Mouse (Mus musculus): Measurements from ENCODE around the gene Trak1.

The Trak1 gene

GRCm38 (mm10) chr9:121350601-121351000 lies 53.3 kb downstream of the Trak1 start:
- DNase-seq: no peak

GRCm38 (mm10) chr9:121351388-121352078 lies 54.2 kb downstream of the Trak1 start:
- DNase-seq: no peak

DNA sequence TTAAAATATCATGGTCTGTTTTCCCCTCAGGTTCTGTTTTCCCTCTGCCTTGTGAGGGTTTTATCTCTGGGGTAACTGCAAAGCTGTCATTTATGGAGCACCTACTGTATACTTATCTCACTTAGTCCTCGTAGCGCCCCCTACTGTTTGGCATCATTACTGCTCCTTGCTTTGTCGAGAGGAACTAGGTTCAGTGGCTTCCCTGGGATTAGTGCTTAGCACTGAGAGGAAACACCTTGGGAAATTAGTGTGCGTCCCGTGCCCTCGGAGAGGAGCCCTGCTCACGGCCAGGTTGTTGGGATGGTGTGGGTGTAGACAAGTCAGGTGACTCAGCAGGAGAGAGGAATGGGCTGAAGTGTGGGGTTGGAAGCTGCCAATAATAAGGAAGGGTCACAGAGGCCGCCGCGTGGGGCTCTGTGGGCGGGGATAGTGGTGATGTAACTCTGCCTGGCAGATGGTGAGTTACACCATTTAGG lies 54.9 kb downstream of the Trak1 start:
- peak; percentile 84 for DNase-seq

GRCm38 (mm10) chr9:121352726-121353125 lies 55.4 kb downstream of the Trak1 start:
- no peak for DNase-seq

DNA sequence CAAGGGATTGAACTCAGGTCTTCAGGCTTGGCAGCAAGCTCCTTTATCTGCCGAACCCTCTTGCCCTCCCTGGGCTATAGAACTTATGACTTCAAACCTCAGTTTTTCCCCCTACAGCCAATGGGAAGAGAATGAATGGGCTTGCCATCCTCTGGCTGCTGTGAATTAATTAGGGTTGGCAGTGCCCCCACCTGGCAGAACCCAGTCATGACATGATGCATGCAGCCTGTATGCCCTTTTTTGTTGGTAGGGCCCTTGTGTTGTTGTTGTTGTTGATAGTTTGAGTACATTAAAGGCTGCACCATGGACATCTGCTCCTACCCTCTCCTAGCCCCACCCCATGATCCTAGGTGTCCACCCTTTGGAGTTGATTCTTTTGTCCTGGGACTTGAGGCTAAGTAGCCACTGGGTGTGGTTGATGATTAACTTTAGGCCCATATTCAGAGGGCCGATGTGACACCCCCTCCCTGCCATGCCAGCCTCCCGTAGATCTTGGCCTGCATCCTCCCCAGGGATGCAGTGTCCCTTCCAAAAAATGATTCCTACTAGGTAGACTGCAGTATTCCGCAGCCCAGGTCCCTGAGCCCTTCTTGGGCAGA lies 57.6 kb downstream of the Trak1 start:
- peak; percentile 80 for DNase-seq

GRCm38 (mm10) chr9:121355431-121356141 lies 58.3 kb downstream of the Trak1 start:
- DNase-seq: no peak

DNA sequence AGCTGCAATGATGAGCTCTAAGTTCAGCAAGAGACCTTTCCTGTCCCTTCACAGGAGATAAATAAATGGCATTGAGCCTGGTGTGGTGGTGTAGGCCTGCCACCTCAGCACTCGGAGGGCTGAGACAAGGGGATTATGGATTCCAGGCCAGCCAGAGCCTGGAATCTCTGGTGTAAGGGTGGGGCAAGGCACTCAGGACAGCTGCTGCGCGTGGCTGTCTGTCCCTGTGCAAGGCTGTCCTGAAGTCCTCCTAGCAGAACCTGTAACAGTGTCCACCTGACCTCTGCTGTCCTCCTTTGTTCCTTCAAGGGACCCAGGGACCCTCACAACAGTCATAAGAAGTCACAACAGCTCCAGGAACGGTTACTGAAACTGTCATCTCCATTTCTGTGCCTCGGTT lies 59.8 kb downstream of the Trak1 start:
- DNase-seq: no peak

DNA sequence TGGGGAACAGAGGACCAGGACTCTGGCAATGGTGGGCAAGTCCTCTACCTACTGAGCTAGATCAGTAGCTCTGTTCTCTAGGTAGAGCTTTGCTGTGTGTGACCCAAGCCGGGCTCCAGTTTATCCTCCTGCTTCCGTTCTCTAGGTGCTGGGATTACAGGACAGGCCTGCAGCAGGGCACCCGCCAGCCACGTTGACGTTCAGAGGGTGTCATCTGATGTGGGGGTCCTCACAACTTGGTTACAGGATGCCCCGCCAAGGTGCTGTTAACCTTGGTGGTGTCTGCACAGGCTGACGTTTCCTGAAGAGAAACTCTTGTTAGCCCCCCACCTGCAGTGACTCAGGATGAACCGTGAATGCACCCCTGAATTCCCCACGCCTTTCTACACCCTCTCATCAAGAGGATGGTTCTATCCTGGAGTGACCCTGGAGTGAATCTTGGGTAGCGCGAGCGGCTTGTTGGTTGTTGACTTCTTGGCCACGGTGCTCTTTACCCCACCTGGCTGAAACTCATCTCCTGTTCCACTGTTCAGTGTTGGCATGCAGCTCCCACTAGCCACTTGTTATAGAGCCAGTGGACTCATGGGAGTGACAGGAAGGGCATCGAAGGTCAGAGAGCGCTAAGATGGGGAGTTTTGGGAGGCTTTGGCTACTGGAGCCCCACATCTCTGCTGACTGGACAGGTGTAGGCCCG lies 60.4 kb downstream of the Trak1 start:
- DNase-seq: no peak

- no peak for DNase-seq
Measured at GRCm38 (mm10) chr9:121358418-121358817, 61.1 kb downstream of the Trak1 start.

GRCm38 (mm10) chr9:121359266-121359972 lies 62.1 kb downstream of the Trak1 start:
- no peak for DNase-seq

- peak; percentile 73 for DNase-seq
Measured at GRCm38 (mm10) chr9:121360327-121360954, 63.1 kb downstream of the Trak1 start.

GRCm38 (mm10) chr9:121361010-121361409 lies 63.7 kb downstream of the Trak1 start:
- DNase-seq: peak; percentile 82

DNA sequence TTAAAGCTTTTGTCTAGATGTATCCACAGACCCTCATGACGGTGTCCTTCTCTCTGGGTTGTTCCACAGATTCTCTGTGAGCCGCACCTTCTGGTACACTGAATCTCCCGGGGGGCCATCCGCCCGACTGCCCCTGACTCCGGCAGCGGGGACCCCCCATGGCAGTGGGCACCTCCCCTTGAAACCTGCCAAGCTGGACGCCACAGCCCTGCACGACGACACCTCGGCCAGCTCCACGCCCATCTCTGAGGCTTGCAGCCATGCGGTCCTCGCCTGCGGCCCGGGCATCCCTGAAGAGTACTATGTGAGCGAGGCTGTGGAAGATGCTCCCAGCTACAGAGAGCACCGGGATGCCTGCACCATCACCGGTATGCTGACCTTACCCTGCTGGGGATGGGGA lies 66.6 kb downstream of the Trak1 start:
- no peak for DNase-seq

GRCm38 (mm10) chr9:121366135-121366863 lies 69.0 kb downstream of the Trak1 start:
- no peak for DNase-seq

DNA sequence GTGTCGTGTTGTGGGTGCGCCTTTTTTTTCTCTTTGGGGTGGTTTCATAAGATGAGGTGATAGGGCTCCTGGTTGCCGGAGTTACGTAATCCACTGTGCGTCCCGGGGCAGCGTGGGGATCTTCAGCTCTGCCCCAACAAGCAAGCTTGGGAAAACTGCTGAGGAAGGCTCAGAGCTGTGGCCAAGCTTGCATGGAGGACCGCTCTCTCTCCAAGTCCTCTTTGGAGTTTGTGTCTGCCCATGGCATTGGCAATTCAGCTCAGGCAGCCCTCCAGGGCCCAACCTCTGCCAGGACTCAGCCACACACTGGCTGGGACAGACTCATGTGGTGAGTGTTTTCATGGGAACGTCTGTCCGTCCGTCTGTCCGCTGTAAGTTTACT lies 69.6 kb downstream of the Trak1 start:
- no peak for DNase-seq

- no peak for DNase-seq
Measured at GRCm38 (mm10) chr9:121369573-121369972, 72.3 kb downstream of the Trak1 start.

- peak; percentile 79 for DNase-seq
Measured at GRCm38 (mm10) chr9:121371346-121371891, 74.1 kb downstream of the Trak1 start.

- no peak for DNase-seq
Measured at GRCm38 (mm10) chr9:121371946-121372646, 74.8 kb downstream of the Trak1 start.

GRCm38 (mm10) chr9:121373107-121373506 lies 75.8 kb downstream of the Trak1 start:
- no peak for DNase-seq

DNA sequence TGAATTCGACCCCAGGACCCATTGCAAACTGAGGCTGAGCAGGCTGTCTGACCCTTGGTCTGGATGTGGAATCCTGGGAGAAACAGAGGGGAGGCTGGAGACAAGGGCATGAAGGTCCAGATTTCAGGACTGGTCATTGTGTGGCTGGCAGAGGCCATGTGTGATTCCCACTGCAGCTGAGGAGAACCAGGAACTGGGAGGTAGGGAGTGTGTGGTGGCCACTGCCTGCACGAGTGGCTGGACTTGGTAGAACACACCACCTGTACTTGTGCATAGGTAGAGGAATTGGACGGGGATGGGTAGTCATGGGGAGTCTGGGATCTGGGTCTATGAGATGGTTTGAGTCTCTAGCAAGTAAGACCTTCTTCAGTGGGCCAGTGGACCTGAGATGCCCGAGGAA lies 76.2 kb downstream of the Trak1 start:
- no peak for DNase-seq
